Mouse (Mus musculus) Patski (cell line): ENCODE results near the gene Gimap3. TPM values are rescaled to one million over a fixed set of nuclear protein-coding genes. Genes with fewer than 3 reads are reported as not detected.

Experiments used
- ATAC-seq: fragments of 100-300 bp; one replicate; pipeline ENCODE4 v1.8.0; 2021
- CTCF ChIA-PET: fragments of 350-600 bp; sonication (Branson Sonifier 250); formaldehyde crosslinking; loops from one replicate; lab custom pipeline; 2022; ENCODE audit warnings: inconsistent platforms; lab: Charles Lee
- POLR2A ChIA-PET: fragments of 350-600 bp; sonication (Branson Sonifier 250); formaldehyde crosslinking; loops from one replicate; lab custom pipeline; 2022; ENCODE audit warnings: antibody characterized with exemption, inconsistent platforms; lab: Charles Lee
- DNase-seq: peaks from one replicate; pipeline ENCODE4 v3.0.0-alpha.2; 2011; ENCODE audit warnings: low read depth, low spot score
- H3K27me3 ChIP-seq: fragments of 371-371 bp; one replicate; pipeline ENCODE4 v1.5.1; 2021
- CTCF ChIP-seq: fragments of 100-300 bp; IDR thresholded peaks from one replicate; pipeline ENCODE4 v1.5.1; 2021
- in situ Hi-C: fragments of 300-500 bp; cut with MboI; formaldehyde crosslinking; loops from 3 replicates; pipeline ENCODE4 v1.11.1; 2018; ENCODE audit warnings: low pct_unique_long_range_greater_than_20kb, mixed read lengths
- polyA plus RNA-seq: library from polyadenylated mRNA; unstranded; gene quantifications from one replicate; pipeline ENCODE4 v1.2.3, GENCODE M21; 2021

Gimap3 gene
- polyA plus RNA-seq, 1 experiment from 2014 or later, result not detected

DNA sequence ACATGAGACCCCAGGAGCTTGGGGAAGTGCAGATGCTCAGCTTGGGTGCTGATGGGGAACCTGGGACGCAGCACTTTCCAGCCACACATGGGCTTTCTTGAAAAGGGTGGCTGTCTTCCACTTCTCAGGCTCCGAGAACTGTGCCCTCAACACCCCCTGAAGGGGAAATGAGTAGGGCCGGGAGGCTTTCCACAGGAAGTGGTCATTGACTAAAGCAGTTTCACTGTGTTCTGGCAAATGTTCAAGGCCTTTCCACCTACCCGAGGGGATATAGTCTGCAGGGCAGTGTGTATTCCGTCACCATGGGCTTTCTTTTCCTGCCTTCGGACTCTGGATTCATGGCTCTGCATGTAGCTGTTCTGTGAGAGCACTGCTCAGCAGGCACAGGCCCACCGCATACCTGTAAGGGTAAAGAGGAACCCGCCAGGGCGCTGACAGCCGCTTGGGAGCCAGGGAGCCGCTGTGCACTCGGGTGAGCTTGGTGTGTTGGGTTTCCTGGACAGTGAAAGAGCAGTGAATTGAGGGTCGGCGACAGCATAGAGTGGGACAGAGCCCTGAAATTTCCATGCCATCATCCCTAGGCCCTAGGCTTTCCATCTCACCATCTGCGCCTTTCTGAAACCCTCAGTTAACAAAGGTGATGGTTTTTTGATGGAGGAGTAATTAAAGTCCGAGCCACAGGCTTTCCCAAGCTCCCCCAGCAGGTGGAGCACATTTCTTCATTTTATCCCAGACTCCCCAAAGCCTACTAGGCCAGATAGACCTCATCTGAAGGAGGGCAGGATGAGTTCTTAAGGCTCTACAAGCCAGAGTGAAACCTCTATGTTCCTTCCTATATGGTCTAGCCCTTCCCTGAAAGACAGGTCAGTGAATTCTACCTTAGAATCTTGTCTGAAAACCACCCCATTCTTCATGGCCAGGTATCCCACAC is 24.4 kb downstream of the Gimap3 start, which contains the start of gene Gimap5:
TSS of gene Gimap5 (plus strand) at position 239 of the 931 bp plus-strand sequence.
- TF ChIP-seq CTCF, result peak; percentile 72
- ChIA-PET CTCF (interaction anchor here (1.0 to 1.9 kb wide), 7 partner anchors 9 to 101 kb away, joined by 3 to 8 read pairs (median 3); no protein-coding TSS in a partner anchor), POLR2A (interaction anchor here (1.4 kb wide), 1 partner anchor 11 kb away, joined by 3 read pairs; no protein-coding TSS in a partner anchor)
- peaks cover 21% of the 10 kb centered on the region for H3K27me3 ChIP-seq
- in situ Hi-C loops, result no loop called here
- ATAC-seq (no peak), DNase-seq (no peak)

DNA sequence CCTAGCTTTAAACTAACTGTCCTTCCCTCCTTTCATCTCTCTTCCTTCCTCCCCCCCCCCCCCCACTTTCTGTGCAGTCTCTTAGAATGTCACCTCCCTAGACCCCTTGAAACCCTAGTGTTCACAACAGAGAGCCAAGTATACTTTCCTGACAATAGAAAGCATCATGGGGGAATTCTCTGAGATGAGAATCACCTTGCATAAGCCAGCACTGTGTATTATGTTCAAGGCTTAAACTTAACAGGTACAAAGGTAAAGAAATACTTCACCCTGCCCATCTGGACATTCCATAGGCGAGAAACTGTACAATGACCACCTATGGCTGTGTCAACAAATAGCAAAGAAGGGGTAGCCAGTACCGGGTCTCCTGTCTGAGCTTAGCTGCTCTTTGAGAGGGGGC is 25.2 kb downstream of the Gimap3 start:
- in situ Hi-C loops, result no loop called here
- DNase-seq (no peak), ATAC-seq (no peak)
- no peak for TF ChIP-seq CTCF
- POLR2A ChIA-PET, result interaction anchor here (1.4 kb wide), 1 partner anchor 11 kb away, joined by 3 read pairs; no protein-coding TSS in a partner anchor
- CTCF ChIA-PET, result interaction anchor here (1.0 to 1.5 kb wide), 4 partner anchors 9 to 72 kb away, joined by 3 read pairs; no protein-coding TSS in a partner anchor
- peaks cover 21% of the 10 kb centered on the region for H3K27me3 ChIP-seq

DNA sequence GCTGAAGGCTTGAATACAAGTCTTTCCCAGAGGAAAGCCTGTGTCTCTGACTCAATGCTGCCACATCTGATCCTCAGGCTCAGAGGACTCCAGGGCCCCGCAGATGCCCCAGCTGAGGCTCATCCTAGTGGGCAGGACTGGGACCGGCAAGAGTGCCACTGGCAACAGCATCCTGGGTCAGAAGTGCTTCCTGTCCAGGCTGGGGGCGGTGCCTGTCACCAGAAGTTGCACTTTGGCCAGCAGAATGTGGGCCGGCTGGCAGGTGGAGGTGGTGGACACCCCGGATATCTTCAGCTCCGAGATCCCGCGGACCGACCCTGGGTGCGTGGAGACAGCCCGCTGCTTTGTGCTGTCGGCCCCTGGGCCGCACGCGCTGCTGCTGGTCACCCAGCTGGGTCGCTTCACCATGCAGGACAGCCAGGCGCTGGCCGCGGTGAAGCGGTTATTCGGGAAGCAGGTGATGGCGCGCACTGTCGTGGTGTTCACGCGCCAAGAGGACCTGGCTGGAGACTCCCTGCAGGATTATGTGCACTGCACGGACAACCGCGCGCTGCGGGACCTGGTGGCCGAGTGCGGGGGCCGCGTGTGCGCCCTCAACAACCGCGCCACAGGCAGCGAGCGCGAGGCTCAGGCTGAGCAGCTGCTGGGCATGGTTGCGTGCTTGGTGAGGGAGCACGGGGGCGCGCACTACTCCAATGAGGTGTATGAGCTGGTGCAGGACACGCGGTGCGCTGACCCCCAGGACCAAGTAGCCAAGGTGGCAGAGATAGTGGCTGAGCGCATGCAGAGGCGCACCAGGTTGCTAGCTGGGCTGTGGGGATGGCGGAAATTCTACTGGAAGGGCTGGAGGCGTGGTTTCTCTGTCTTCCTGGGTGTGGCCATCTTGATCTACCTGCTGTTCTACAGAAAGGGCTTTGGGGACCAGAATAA is 28.0 kb downstream of the Gimap3 start:
- ATAC-seq, result no peak
- in situ Hi-C loops, result no loop called here

DNA sequence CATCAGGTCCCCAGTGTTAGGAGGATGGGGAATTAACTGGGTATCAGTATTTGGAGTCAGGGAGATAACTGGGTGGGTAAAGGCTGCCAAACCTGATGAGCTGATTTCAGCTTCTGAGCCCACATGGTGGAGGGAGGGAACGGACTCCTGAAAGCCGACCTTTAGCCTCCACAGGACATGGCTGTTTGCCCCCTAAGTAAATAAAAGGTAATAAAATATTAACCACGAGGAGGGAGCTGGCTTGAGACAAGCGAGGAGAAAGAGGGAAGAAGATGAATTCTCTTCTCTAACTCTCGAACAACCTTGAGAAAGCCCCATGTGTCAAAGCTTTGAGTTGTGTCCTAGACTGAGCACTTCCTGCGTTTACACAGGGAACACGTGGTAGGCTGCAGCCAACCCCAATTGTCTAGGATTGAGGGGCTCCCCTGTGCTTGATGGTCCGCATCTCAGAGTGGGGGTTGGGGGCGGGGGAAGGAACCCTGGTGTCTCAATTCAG is 28.9 kb downstream of the Gimap3 start:
- ChIA-PET CTCF (no interaction called here), POLR2A (interaction anchor here (0.6 to 0.7 kb wide), 2 partner anchors 12 to 552 kb away, joined by 3 read pairs; no protein-coding TSS in a partner anchor)
- DNase-seq (no peak), ATAC-seq (no peak)
- peaks cover 27% of the 10 kb centered on the region for H3K27me3 ChIP-seq
- TF ChIP-seq CTCF, result no peak
- in situ Hi-C loops, result no loop called here

More for the DNA sequence above, 28.0 kb downstream of the Gimap3 start:
- CTCF ChIA-PET, result interaction anchor here (1.5 kb wide), 1 partner anchor 97 kb away, joined by 7 read pairs; the partner anchor contains the start of gene Gimap8
- TF ChIP-seq CTCF, result no peak
- POLR2A ChIA-PET, result interaction anchor here (0.7 kb wide), 1 partner anchor 13 kb away, joined by 3 read pairs; no protein-coding TSS in a partner anchor
- peaks cover 25% of the 10 kb centered on the region for H3K27me3 ChIP-seq
- no peak for DNase-seq

DNA sequence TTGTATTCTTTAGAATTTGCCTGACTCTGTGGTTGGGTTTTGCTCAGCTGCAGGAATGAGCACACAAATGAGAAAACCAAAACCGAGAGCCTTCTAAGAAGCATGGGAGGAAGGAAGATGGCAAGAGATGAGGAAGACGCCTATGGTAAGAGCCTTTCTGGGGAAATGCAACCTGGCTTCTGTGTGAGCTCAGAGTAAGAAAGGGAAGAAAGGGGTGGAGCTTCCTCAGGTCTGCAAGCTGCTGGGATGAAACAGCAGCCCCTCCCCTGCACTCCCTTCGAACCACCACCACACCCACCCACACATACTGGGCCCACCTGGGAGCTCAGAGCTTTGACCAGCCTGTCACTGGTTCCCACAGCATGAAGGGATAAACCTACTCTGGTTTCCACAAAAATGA is 29.4 kb downstream of the Gimap3 start:
- CTCF ChIA-PET, result no interaction called here
- DNase-seq, result no peak
- in situ Hi-C loops, result no loop called here
- H3K27me3 ChIP-seq, result peaks cover 27% of the 10 kb centered on the region
- no peak for TF ChIP-seq CTCF
- POLR2A ChIA-PET, result interaction anchor here (0.6 kb wide), 1 partner anchor 551 kb away, joined by 3 read pairs; no protein-coding TSS in a partner anchor
- no peak for ATAC-seq

DNA sequence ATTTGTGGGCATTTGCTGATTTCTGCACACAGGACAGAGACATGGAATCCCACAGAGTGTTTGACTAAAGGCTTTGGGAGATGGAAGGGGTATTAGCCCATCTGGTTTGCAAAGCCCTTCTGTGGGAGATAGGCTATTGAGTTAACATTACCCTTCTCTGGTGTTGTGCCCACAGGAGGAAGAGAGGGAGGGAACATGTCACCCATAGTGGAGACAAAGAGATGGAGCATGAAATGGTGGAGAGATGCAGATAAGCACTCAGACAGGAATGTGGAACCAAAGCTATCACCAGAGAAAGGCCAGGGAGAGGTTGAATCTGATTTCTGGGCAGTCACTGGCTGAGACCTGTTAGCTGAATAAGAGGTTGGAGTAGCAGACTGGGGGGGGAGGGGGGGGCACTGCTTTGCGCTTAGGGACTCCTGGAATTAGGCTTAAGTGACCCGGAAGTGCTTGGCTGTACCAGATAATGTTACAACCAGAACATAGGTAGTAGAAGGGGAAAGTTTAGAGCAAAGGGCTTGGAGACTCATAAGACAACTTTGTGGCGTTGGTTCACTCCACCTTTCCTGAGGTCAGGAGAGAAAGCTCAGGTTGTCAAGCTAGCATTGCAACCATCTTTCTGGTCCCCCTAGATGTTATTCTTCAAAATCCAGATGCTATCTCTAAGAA is 30.0 kb downstream of the Gimap3 start:
- no peak for TF ChIP-seq CTCF
- in situ Hi-C loops, result no loop called here
- ChIA-PET CTCF (no interaction called here), POLR2A (no interaction called here)
- no peak for DNase-seq
- ATAC-seq, result no peak
- H3K27me3 ChIP-seq, result peaks cover 27% of the 10 kb centered on the region

DNA sequence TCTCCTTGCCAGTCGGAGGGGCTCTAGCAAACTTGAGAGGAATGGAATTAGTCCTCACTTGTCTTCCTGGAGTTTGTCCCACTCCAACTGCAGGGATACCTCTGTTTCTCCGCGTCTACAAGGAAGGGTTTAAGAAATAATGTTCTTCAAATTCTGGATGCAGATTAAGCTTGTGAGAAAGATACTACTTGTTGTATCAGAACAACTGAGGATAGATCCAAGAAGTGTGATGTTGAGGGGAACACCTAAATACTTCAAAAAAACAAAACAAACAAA is 30.9 kb downstream of the Gimap3 start:
- ATAC-seq, result no peak
- ChIA-PET CTCF (no interaction called here), POLR2A (no interaction called here)

DNA sequence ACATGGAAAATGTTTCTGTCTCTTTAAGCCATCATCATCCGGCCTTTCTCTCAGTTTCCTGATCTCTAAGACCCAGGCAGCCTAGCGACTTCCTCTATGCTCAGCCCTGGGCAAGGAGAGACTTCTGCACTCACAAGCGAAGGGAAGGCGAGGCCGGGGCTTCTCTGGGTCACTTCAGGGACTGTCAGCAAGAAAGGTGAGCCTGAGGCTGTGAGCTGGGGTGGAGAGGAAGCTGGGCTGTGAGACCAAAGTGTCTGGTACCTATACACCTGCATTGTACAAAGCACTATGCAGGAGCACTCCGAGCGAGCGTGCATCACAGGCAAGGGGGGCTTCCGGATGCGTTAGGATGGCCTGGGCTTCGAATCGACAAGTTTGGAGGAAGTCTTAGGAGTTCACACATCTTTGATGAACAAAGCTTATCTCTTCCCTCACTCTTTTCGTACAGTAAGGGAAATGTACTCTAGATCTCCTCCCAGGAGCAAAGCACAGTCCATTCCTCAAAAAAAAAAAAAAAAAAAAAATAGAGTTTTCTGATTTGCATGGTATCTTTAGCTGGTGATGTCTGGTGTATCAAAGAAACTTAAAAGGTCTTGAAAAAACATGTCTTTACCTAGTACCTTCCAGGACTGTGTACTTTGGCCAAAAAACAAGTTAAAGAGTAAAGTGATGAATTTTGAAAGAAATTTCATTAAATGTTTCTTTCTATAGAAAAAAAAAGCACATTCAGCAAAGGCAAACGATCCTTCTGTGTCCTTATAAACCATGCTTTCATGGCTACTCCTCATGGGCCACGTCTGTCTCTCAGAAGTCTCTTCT is 31.5 kb downstream of the Gimap3 start, which contains the start of gene Gimap1:
TSS of gene Gimap1 (plus strand) at position 94 of the 819 bp plus-strand sequence.
- ChIA-PET CTCF (no interaction called here), POLR2A (no interaction called here)
- in situ Hi-C loops, result no loop called here
- DNase-seq (no peak), ATAC-seq (no peak)
- peaks cover 22% of the 10 kb centered on the region for H3K27me3 ChIP-seq
- TF ChIP-seq CTCF, result no peak

More for the DNA sequence above, 30.9 kb downstream of the Gimap3 start:
- in situ Hi-C loops, result no loop called here
- no peak for DNase-seq
- no peak for TF ChIP-seq CTCF
- peaks cover 27% of the 10 kb centered on the region for H3K27me3 ChIP-seq

DNA sequence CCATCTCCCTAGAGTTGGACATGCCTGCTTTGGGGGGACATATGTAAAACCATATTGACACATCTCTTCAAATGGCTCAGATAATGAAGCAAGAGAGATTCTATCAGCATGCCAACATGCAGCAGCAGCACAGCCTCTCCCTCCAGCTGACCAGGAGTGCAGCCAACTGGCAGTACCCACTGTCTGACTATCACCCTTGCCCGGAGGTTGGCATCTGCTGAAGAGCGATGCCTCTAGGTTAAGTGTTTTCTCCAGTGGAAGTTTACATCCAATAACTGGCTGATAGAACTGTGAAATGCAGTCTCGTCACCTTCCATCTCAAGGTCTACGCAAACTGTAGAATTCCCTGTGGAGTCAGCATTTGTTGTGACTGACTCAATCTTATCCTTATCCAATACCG is 33.0 kb downstream of the Gimap3 start:
- in situ Hi-C loops, result no loop called here
- CTCF ChIA-PET, result interaction anchor here (1.4 kb wide), 1 partner anchor 8 kb away, joined by 3 read pairs; the partner anchor contains the start of gene Gimap5
- peaks cover 12% of the 10 kb centered on the region for H3K27me3 ChIP-seq
- DNase-seq, result no peak
- no peak for TF ChIP-seq CTCF
- ATAC-seq, result no peak
- POLR2A ChIA-PET, result no interaction called here
